Mouse (Mus musculus): ENCODE results near the gene Btbd11. TPM values are rescaled to one million over a fixed set of nuclear protein-coding genes. Genes with fewer than 3 reads are reported as not detected.

Gene Btbd11
- polyA plus RNA-seq, 1 experiment = 7.8 TPM

DNA sequence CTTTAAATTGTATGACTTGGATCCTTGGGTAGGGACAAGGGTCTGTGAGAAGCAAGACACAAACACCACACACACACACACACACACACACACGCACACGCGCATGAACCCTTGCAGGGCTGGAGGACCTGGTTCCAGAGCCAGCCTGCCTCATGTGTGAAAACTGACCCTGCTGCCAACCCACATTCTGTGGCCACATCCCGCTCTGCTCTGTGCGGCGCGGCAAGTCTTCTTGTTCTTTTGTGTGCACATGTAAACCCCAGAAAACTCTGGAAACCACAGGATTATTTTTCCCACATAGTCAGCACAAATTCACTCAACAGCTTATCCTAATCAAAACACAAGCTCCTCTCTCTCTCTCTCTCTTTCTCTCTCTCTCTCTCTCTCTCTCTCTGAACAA is 116.8 kb downstream of the Btbd11 start:
- WGBS = 71% methylated on average over 7 of the region's 7 CpGs
- TF ChIP-seq POLR2A (IDR thresholded peaks at IDR 0.05; ENCODE audit: low read depth, low read length) (no peak), CTCF (IDR thresholded peaks at IDR 0.05; ENCODE audit: extremely low read depth, insufficient read depth, insufficient read length, insufficient replicate concordance) (no peak)
- peaks cover 10% of the 10 kb centered on the region; the same call in 1 of the 2 replicates for H3K4me1 ChIP-seq (ENCODE audit: control insufficient read depth, insufficient read depth, insufficient read length)
- no peak overlapping the region for H3K4me3 ChIP-seq (ENCODE audit: extremely low read depth, insufficient read depth, insufficient read length)
- H3K27me3 ChIP-seq (ENCODE audit: control insufficient read depth, insufficient read depth, low read length) = no peaks in the 10 kb centered on the region
- no peak for DNase-seq (ENCODE audit: low read depth in 1 of 2, low spot score in 2 of 2)
- no peak overlapping the region for H3K27ac ChIP-seq (ENCODE audit: insufficient read depth, low read length)
- H3K36me3 ChIP-seq (ENCODE audit: control insufficient read depth, insufficient read depth, low read length) = no peaks in the 10 kb centered on the region

DNA sequence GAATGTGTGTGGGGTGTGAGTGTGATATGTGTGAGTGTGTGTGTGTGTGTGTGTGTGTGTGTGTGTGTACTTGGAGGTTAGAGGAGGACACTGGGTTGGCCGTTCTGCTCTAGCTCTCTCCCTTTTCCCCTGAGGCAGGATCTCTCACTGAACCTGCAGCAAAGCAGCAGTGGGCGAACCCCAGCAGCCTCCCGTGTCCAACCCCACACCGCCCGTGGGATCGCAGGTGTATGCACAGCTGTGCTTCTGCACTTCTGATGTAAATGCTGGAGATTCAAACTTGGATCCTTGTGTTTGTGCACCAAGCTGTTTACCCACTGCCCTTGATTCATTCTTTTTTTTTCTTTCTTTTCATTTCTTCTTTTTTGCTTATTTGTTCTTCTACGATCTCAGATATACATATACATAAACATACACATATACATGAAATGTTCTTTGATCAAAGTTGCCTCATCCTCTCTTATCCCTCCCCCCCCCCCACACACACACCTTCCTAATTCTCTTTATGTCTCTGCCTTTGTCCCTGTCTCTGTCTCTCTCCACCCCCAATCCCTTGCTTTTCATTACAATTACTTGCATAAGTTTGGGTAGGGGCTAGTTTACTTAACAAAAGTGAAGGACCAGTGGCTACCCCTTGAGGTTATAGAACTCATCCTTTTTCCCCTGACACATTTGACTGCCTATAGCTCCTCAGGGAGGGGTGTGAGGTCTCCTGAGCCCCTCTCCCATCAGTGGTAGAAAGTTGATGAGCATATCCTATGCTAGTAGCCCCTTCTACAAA is 120.8 kb downstream of the Btbd11 start:
- Histone ChIP-seq H3K4me3 (ENCODE audit: extremely low read depth, insufficient read depth, insufficient read length) (no peak overlapping the region), H3K27ac (ENCODE audit: insufficient read depth, low read length) (no peak overlapping the region), H3K36me3 (ENCODE audit: control insufficient read depth, insufficient read depth, low read length) (no peaks in the 10 kb centered on the region), H3K4me1 (ENCODE audit: control insufficient read depth, insufficient read depth, insufficient read length) (peaks cover 5% of the 10 kb centered on the region; the same call in 1 of the 2 replicates), H3K27me3 (ENCODE audit: control insufficient read depth, insufficient read depth, low read length) (no peaks in the 10 kb centered on the region)
- no peak for TF ChIP-seq CTCF (IDR thresholded peaks at IDR 0.05; ENCODE audit: extremely low read depth, insufficient read depth, insufficient read length, insufficient replicate concordance)
- TF ChIP-seq POLR2A (IDR thresholded peaks at IDR 0.05; ENCODE audit: low read depth, low read length) = no peak
- DNase-seq (ENCODE audit: low read depth in 1 of 2, low spot score in 2 of 2) = no peak
- WGBS = 62% methylated on average over 7 of the region's 7 CpGs

DNA sequence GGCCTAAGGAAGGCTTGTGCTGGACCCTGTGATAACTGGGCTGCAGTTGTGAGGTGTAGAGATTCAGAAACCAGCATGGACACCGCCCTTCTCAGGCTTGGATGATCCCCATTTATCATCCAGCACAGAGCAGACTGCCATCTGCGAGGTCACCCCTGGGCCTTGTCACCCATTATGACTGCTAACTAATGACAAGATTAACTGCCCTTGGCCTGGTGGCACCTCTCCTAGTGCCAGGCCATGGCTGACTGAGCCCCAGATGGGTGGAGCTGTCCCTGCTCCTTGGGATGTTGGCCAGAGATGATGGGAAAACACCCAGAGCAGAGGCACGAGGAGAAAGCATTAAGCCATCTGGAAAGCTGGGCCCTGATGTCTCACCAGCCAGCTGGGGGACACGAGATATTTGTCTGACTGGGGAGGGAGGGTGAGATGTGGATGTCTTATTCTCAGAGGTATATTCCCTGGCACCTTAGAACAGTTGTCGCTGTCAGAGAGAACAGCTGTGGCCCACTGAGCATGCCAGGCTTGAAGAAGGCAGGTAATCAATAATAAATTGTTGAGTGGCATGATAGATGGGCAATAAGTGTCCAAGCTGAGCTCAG is 121.7 kb downstream of the Btbd11 start:
- Histone ChIP-seq H3K4me1 (ENCODE audit: control insufficient read depth, insufficient read depth, insufficient read length) (no peaks in the 10 kb centered on the region), H3K4me3 (ENCODE audit: extremely low read depth, insufficient read depth, insufficient read length) (no peak overlapping the region), H3K36me3 (ENCODE audit: control insufficient read depth, insufficient read depth, low read length) (no peaks in the 10 kb centered on the region), H3K27me3 (ENCODE audit: control insufficient read depth, insufficient read depth, low read length) (no peaks in the 10 kb centered on the region), H3K27ac (ENCODE audit: insufficient read depth, low read length) (no peak overlapping the region)
- WGBS = 83% methylated on average over 5 of the region's 5 CpGs
- no peak for DNase-seq (ENCODE audit: low read depth in 1 of 2, low spot score in 2 of 2)
- TF ChIP-seq CTCF (IDR thresholded peaks at IDR 0.05; ENCODE audit: extremely low read depth, insufficient read depth, insufficient read length, insufficient replicate concordance) (no peak), POLR2A (IDR thresholded peaks at IDR 0.05; ENCODE audit: low read depth, low read length) (no peak)

DNA sequence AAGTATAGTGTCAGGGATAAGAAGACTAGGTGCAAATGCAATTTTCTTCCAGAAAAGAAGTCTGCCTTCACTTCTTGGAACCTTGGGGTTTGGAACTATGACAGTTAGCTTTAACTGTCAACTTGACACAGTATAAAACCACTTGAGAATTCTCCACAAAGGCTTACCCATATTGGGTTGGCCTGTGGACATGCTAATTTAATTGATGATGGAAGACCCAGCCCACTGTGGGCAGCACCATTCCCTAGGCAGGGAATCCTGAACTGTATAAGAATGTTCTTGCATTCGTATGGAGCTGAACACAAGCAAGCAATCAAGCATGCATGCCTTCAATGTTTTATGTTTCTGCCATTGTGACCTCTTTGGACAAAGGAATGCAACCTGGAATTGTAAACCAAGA is 122.4 kb downstream of the Btbd11 start:
- H3K4me3 ChIP-seq (ENCODE audit: extremely low read depth, insufficient read depth, insufficient read length) = no peak overlapping the region
- H3K27ac ChIP-seq (ENCODE audit: insufficient read depth, low read length) = no peak overlapping the region
- no peaks in the 10 kb centered on the region for H3K4me1 ChIP-seq (ENCODE audit: control insufficient read depth, insufficient read depth, insufficient read length)
- H3K36me3 ChIP-seq (ENCODE audit: control insufficient read depth, insufficient read depth, low read length) = no peaks in the 10 kb centered on the region
- no peak for TF ChIP-seq POLR2A (IDR thresholded peaks at IDR 0.05; ENCODE audit: low read depth, low read length)
- no peak for TF ChIP-seq CTCF (IDR thresholded peaks at IDR 0.05; ENCODE audit: extremely low read depth, insufficient read depth, insufficient read length, insufficient replicate concordance)
- 83% methylated on average over 1 of the region's 1 CpGs for WGBS
- DNase-seq (ENCODE audit: low read depth in 1 of 2, low spot score in 2 of 2) = no peak
- no peaks in the 10 kb centered on the region for H3K27me3 ChIP-seq (ENCODE audit: control insufficient read depth, insufficient read depth, low read length)

DNA sequence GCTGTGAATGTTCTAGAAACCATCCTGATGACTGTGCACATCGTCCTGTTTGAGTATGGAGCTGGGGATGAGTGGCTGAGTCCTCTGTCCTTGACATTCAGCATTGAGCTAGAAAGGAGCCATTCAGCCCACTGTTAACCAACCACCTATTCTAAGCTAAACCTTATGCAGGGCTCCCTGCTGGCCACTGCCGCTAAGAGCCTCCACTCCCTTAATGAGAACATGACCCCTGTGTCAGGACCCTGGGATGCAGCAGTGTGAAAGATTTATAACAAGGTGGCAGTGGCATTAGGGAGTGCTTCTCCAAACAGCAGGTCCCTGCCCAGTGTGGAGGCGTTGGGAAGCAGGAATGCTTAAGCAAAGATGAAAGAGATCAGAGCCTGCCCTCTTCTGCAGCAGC is 123.7 kb downstream of the Btbd11 start:
- Histone ChIP-seq H3K27ac (ENCODE audit: insufficient read depth, low read length) (no peak overlapping the region), H3K4me1 (ENCODE audit: control insufficient read depth, insufficient read depth, insufficient read length) (no peaks in the 10 kb centered on the region), H3K36me3 (ENCODE audit: control insufficient read depth, insufficient read depth, low read length) (no peaks in the 10 kb centered on the region), H3K4me3 (ENCODE audit: extremely low read depth, insufficient read depth, insufficient read length) (no peak overlapping the region), H3K27me3 (ENCODE audit: control insufficient read depth, insufficient read depth, low read length) (no peaks in the 10 kb centered on the region)
- no peak for DNase-seq (ENCODE audit: low read depth in 1 of 2, low spot score in 2 of 2)
- 72% methylated on average over 3 of the region's 3 CpGs for WGBS
- TF ChIP-seq POLR2A (IDR thresholded peaks at IDR 0.05; ENCODE audit: low read depth, low read length) (no peak), CTCF (IDR thresholded peaks at IDR 0.05; ENCODE audit: extremely low read depth, insufficient read depth, insufficient read length, insufficient replicate concordance) (no peak)

DNA sequence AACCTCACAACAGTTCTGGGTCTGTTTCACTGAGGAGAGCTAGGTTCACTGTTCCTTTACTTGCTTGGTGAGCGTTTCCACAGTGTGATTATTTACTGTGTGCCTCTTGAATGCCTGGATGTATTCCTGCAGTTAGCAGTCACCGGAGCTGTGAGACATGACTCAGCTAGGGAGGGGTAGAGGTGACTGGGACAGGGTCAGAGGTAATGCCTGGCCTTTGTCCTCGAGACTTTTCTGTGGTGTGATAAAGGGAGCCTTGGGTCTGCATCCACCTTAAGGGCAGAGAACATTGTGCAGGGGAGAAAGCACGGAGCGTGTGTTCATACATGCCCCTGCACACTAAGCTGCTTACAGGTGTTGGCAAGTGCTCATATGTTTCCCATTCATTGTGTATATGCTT is 126.2 kb downstream of the Btbd11 start:
- Histone ChIP-seq H3K4me1 (ENCODE audit: control insufficient read depth, insufficient read depth, insufficient read length) (no peaks in the 10 kb centered on the region), H3K27ac (ENCODE audit: insufficient read depth, low read length) (no peak overlapping the region), H3K4me3 (ENCODE audit: extremely low read depth, insufficient read depth, insufficient read length) (no peak overlapping the region), H3K36me3 (ENCODE audit: control insufficient read depth, insufficient read depth, low read length) (no peaks in the 10 kb centered on the region), H3K27me3 (ENCODE audit: control insufficient read depth, insufficient read depth, low read length) (no peaks in the 10 kb centered on the region)
- no peak for DNase-seq (ENCODE audit: low read depth in 1 of 2, low spot score in 2 of 2)
- TF ChIP-seq CTCF (IDR thresholded peaks at IDR 0.05; ENCODE audit: extremely low read depth, insufficient read depth, insufficient read length, insufficient replicate concordance) (no peak), POLR2A (IDR thresholded peaks at IDR 0.05; ENCODE audit: low read depth, low read length) (no peak)
- 84% methylated on average over 5 of the region's 5 CpGs for WGBS

Measured in spleen, adult 2 months (tissue).